Mouse (Mus musculus) cerebellum, adult (tissue): Measurements from ENCODE around the gene Sept9.

ENCODE experiments used
- ATAC-seq: cut with Nextera tagmentation; 2 replicates; pipeline ENCODE4 v1.9.2; 2017; ENCODE audit warnings: mild to moderate bottlenecking, moderate library complexity, mixed read lengths; ENCODE audit not compliant: insufficient number of reproducible peaks, low FRiP score, low TSS enrichment

The Sept9 gene

DNA sequence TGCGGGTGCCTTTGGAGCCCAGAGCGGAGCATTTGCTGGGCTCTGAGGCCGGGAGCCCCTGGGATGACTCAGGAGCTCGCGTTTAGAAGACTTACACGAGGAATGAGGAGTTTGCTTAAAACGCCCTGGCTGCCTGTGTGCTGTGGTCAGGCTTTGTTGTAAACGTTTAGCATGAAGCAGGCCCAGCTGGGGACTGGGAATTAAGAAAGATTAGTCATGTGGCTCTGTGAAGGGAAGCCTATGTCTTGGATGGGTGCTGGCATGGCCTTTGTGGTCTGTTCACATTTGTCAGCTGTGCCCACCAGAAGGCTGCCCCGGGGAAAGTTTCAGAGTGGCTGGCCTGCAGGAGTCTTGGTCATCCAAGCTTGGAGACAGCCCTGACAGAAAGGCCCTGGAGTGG, 61.2 kb downstream of the Sept9 start:
- no peak for ATAC-seq

DNA sequence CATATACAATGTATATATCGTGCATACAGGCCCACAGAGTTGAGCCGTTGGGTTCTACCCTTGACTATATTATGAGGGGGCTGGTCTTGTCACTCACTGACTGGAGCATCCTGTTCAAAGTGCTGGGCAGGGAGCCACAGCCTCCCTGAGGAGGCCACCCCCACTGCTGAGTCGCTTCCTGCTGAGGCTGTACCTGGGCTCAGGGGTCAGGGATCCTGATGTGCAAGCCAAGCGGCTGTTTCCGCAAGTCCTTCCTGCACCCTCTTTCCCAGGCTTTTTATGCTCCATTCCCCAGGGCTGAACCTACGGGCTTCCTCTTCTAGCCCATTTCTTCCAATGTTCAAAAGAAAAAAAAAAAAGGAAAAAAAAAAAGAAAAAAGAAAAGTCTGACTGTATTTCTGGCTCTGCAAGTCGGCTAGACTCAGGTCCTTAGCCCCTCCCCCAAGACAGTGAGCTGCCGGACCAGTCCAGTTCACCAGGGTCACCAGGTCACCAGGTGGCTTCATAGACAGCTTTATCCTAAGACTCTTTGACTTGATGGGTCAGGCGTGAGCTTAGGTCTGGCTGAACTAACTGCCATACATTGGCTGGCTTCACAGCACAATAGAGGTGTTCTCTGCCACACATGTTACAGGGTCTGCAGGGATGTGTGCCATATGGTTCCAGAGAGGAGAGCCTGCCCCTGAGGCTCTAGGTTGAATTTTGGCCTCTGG, 63.8 kb downstream of the Sept9 start:
- no peak for ATAC-seq

GRCm38 (mm10) chr11:117264162-117265021, 64.9 kb downstream of the Sept9 start:
- ATAC-seq: no peak

- ATAC-seq: no peak
Observed at GRCm38 (mm10) chr11:117265270-117265980, 66.0 kb downstream of the Sept9 start.

DNA sequence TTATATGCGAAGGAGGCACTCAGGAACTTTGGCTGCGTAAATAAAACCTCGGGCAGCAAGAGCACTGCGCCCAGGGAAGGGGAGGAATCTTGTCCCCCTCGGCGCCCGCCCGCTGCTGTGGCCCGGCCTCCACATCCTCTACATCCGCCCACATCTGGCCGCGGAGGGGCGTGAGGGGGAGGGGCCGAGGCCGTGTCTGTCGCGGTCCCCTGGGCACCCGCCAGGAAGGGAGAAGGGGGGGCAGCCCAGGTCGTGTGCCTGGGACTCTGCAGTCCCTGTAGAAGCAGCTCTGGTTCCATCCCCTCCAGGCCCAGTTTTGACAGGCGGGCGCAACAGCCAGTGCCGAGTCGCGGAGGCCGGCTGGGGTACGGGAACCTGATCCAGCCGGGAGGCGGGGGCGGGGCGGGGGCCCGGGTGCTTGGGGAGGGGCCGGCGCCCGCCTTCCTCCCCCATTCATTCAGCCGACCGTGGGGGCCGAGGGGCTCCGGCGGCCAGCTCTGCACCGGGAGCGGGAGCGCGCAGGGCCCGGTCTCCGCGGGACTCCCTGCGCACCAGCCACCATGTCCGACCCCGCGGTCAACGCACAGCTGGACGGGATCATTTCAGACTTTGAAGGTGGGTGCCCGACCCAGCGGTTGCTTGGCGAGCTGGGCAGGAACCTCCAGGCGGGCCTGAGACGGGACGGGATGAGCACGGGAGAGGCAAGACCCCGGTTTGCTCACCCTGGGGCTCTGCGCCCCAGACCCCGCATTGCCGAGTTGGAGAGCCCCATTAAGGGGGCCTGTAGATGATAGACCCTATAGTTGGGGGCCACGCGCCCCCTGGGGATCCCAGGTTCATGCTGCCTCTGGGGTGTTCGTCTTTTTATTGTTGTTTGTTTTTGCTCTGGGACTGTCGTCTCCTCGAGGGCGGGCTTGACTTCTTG, 66.8 kb downstream of the Sept9 start:
- no peak for ATAC-seq

DNA sequence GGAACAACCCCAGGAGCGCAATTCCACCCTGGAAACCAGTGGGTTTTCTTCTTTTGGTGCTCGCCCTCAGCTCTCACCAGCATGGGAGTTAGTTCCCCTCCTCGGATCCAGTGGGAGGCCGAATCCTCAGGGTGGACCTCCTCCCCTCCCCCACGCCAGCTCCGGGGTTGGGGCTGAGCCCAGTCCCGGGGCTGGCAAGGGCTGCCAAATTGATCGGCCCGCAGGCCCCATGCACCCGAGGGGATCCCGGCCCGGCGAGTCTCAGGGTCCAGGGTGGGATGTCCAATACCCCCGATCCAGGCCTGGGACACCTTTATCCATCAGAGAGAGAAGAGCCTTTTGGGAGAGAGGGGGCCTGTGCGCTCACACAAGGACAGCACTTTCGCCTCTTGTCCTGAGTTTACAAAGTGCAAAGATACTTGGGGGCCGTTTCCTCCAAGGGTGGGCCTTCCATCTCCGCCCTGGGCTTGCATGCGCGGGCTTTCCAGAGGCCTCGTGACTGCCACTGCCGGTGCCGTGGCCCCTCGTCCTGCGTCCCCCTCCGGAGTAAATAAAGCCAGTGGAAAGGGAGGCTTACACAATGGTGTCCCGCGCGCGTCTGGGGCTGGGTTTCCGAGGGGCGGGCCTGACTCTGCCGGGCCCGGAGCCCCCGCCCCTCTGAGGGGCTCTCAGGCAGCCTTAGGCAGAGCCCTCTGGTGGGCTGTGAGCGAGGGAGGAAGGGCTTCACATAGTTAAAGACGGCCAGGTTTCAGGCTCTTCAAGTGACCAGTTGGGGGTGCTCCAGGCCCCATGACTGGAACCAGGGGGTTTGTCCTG, 67.7 kb downstream of the Sept9 start:
- ATAC-seq: no peak

GRCm38 (mm10) chr11:117267828-117268227, 68.4 kb downstream of the Sept9 start:
- ATAC-seq: no peak

- no peak for ATAC-seq
Observed at GRCm38 (mm10) chr11:117268304-117268956, 69.0 kb downstream of the Sept9 start.

GRCm38 (mm10) chr11:117269053-117269702, 69.7 kb downstream of the Sept9 start:
- ATAC-seq: no peak

- no peak for ATAC-seq
Observed at GRCm38 (mm10) chr11:117269946-117270345, 70.5 kb downstream of the Sept9 start.

GRCm38 (mm10) chr11:117274973-117275372, 75.5 kb downstream of the Sept9 start:
- ATAC-seq: no peak

DNA sequence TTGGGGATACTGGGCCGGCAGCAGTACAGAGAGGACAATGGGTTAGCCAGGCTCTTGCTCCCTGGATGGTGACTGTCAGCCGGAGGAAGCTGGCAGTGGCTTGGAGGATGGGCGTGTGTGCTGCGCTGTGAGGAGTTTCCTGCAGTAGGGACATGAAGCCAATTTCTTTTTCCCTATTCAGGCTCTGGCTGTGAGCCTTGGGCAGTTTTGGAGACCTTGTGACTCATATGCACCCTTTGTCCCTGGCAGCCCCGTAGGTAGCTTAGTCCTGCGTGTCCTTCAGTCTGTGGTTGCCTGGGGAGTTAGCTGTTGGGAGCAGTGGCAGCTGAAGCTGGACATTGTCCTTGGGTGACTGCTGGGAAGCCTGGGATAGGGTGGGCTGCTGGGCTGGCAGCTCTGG, 76.5 kb downstream of the Sept9 start:
- ATAC-seq: no peak

DNA sequence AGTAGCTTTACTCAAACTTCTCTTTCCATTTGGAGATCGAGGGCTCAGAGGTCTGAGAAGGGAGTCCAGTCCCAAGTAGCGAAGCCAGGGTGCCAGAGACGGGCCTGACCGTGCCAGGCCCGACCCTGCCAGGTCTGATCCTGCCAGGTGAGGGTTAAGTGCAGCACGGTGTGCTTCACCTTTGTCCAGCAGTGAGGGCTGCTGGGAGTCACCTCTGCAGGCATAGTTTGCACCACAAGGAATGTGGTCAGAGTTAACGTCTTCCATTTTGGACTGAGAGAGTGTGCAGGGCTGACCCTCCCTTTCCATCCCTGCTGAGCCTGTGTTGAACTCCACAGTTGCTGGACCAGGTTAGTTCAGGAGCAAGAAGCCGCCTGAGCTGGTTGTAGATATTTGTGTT, 77.5 kb downstream of the Sept9 start:
- no peak for ATAC-seq

DNA sequence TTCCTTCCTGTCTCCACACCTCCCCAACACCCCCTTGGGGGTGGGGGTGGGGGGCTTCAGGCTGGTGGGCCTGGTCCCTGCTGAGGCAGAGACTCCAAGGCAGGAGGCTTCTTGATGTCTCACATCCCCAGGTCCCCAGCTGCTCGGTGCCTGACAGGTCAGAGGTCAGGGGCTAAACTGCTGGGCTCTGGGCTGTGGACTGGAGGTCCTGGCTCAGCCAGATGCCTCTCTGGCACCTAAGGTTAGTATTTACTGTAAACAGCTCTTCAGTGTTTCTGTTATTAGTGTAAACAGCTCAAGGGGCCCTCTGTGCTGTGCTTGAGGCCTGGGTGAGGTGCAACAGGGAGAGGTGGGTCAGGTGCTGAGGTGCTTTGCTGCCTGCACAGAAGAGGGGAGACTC, 78.7 kb downstream of the Sept9 start:
- no peak for ATAC-seq

- no peak for ATAC-seq
Observed at GRCm38 (mm10) chr11:117278514-117278913, 79.1 kb downstream of the Sept9 start.

DNA sequence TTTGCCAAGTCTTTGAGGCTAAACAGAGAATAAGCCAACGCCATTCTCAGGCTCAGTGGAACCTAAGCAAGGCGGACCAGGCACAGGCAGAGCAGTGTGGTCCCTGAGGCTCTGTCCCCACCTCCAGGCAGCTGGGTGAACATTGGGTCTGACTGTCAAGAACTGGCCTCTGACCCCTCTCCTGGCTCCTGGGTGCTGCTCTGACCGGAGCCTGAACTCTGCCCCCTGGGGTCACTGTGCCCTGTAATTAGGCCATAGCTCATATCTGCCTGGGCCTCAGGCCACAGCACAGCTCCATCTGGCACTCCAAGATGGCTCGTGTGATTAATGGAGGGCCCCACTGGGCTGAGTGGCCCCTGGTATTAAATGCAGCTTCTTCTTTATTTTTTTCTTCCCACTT, 80.5 kb downstream of the Sept9 start:
- no peak for ATAC-seq

GRCm38 (mm10) chr11:117283048-117283888, 83.8 kb downstream of the Sept9 start:
- ATAC-seq: no peak
